Mouse (Mus musculus) 3T3-L1 (cell line): ENCODE measurements around the gene Hnrnpa0.

Experiments used
- DNase-seq: peaks from one replicate; pipeline ENCODE4 v3.0.0-alpha.2; 2015; ENCODE audit warnings: low read depth, low spot score

Gene Hnrnpa0

GRCm38 (mm10) chr13:58126862-58127765 lies 1.2 kb downstream of the Hnrnpa0 start:
- DNase-seq: no peak

- peak; percentile 83 for DNase-seq
Observed at GRCm38 (mm10) chr13:58126126-58126525, 2.2 kb downstream of the Hnrnpa0 start.

- DNase-seq: no peak
Observed at GRCm38 (mm10) chr13:58124989-58125388, 3.4 kb downstream of the Hnrnpa0 start.

- no peak for DNase-seq
Observed at GRCm38 (mm10) chr13:58124278-58124677, 4.1 kb downstream of the Hnrnpa0 start.

GRCm38 (mm10) chr13:58123381-58123780 lies 5.0 kb downstream of the Hnrnpa0 start:
- DNase-seq: no peak

- no peak for DNase-seq
Observed at GRCm38 (mm10) chr13:58122786-58123297, 5.5 kb downstream of the Hnrnpa0 start.

GRCm38 (mm10) chr13:58117318-58118017 lies 10.9 kb downstream of the Hnrnpa0 start:
- peak; percentile 62 for DNase-seq

GRCm38 (mm10) chr13:58116801-58117200 lies 11.6 kb downstream of the Hnrnpa0 start:
- DNase-seq: no peak

- peak; percentile 21 for DNase-seq
Observed at GRCm38 (mm10) chr13:58115227-58115626, 13.1 kb downstream of the Hnrnpa0 start.

- DNase-seq: peak; percentile 13
Observed at GRCm38 (mm10) chr13:58113061-58113900, 15.1 kb downstream of the Hnrnpa0 start, which contains the start of gene Klhl3. Gene Klhl3, minus strand, starts transcription at chr13:58113592.

GRCm38 (mm10) chr13:58112601-58113041 lies 15.7 kb downstream of the Hnrnpa0 start:
- no peak for DNase-seq

- DNase-seq: no peak
Observed at GRCm38 (mm10) chr13:58112191-58112590, 16.2 kb downstream of the Hnrnpa0 start.

- DNase-seq: no peak
Observed at GRCm38 (mm10) chr13:58111306-58111705, 17.1 kb downstream of the Hnrnpa0 start.

GRCm38 (mm10) chr13:58090643-58091042 lies 37.7 kb downstream of the Hnrnpa0 start:
- DNase-seq: no peak

GRCm38 (mm10) chr13:58084396-58084795 lies 44.0 kb downstream of the Hnrnpa0 start:
- no peak for DNase-seq

GRCm38 (mm10) chr13:58083521-58083920 lies 44.8 kb downstream of the Hnrnpa0 start:
- DNase-seq: no peak

- no peak for DNase-seq
Observed at GRCm38 (mm10) chr13:58083048-58083447, 45.3 kb downstream of the Hnrnpa0 start.

- no peak for DNase-seq
Observed at GRCm38 (mm10) chr13:58078361-58078760, 50.0 kb downstream of the Hnrnpa0 start.
